Mouse (Mus musculus) embryonic fibroblast, embryonic 13.5 days (primary cell): ENCODE results near the gene Tff2. TPM values are rescaled to one million over a fixed set of nuclear protein-coding genes. Genes with fewer than 3 reads are reported as not detected.

Source experiments
- H3K27ac ChIP-seq: 2 replicates; pipeline ENCODE4 v1.5.1; 2012; ENCODE audit warnings: low read length, control low read depth, inconsistent platforms; ENCODE audit not compliant: insufficient read depth
- H3K4me1 ChIP-seq: 2 replicates; pipeline ENCODE4 v1.6.1; 2011; ENCODE audit warnings: low read length; ENCODE audit not compliant: control insufficient read depth, insufficient read depth
- H3K4me3 ChIP-seq: 2 replicates; pipeline ENCODE4 v1.5.1; 2011; ENCODE audit warnings: mild to moderate bottlenecking, control low read depth, low read length; ENCODE audit not compliant: insufficient read depth
- CTCF ChIP-seq: IDR thresholded peaks from 2 replicates; pipeline ENCODE4 v1.5.1; 2011; ENCODE audit warnings: mild to moderate bottlenecking, control low read depth, low read length, moderate library complexity, borderline replicate concordance; ENCODE audit not compliant: insufficient read depth
- POLR2A ChIP-seq: IDR thresholded peaks from 2 replicates; pipeline ENCODE4 v1.6.1; 2011; ENCODE audit warnings: low read depth, mild to moderate bottlenecking, control low read depth, low read length, moderate library complexity
- polyA plus RNA-seq: library from polyadenylated mRNA; stranded (reverse); fragments of >200 nt; gene quantifications from 2 replicates; pipeline ENCODE4 v1.2.4, GENCODE M21; 2011; ENCODE audit warnings: low read depth; ENCODE audit not compliant: missing spikeins, insufficient read length

Gene Tff2
- not detected in 2 replicates for polyA plus RNA-seq

DNA sequence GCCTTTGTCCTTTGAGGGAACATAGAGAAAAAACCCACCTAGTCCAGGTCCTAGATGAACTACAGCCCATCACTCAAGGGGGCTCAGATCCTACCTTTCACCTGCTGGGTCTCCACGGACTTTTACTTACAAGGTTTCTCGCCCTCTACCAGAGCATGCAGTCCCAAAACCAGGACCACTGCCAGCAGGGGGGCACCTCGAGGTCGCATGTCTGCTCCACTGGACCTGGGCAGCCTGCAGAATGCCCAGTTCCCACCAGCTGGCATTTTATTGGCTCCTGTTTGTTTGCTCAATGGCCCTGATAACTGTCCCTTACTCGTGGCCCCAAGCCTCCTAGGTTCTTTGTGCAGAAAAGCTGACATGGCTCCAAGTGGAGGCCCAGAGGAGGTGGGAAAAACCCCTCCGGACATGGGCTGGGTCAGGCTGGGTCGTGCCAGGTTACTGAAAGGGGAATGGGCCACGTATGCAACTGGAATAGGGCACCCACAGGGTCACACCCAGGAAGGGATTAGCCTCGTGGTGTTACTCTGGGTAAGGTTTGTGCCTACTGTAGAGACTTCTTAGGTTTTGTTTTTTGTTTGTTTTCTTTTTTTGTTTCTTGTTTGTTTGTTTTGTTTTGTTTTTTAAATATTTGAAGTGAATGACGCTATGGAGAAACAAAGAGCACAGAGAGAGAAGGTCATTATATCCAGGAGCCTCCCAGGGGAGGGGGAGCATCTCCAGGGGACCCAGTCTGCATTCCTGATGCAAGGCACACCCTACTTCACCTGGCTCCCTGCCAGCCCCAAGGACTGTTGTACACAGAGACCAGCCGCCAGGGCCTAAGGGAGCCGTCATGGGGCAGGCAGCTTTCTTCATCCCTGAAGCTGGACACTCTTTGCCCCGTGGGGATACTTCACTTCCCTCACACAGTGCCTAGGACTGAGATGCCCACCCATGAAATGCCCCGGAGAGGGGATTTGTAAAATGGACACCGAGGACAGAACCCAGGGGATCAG, at the start of gene Tff2:
Gene Tff2, minus strand, starts transcription at position 243 of the 998 bp plus-strand sequence.
- TF ChIP-seq CTCF (no peak), POLR2A (no peak)
- no peak within 1 kb of the TSS for H3K4me3 ChIP-seq
- no peaks in the 10 kb centered on the region for H3K4me1 ChIP-seq
- H3K27ac ChIP-seq = no peak within 1 kb of the TSS

DNA sequence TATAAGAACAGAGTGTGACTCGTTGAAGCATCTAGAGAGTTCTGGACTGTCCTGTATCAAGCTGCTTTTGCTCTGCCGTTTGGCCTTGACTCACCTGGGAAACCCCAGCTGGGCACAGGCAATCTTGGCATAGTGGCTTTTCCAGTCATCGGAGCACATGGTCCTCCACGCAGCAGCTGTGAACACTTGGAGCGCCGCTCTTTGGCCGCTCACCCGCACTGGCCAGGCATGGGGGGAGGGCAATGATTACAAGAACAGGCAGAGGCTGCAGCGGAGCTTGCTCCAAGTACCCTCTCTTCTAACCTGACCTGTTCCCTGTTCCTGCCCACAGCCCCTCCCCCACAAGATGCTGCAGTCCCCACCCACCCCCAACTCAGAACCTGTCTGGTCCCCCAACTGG, 49.3 kb upstream of the Tff2 start:
- no peaks in the 10 kb centered on the region for H3K4me1 ChIP-seq
- TF ChIP-seq CTCF = no peak
- no peak for TF ChIP-seq POLR2A
- H3K27ac ChIP-seq = no peak overlapping the region
- no peak overlapping the region for H3K4me3 ChIP-seq

DNA sequence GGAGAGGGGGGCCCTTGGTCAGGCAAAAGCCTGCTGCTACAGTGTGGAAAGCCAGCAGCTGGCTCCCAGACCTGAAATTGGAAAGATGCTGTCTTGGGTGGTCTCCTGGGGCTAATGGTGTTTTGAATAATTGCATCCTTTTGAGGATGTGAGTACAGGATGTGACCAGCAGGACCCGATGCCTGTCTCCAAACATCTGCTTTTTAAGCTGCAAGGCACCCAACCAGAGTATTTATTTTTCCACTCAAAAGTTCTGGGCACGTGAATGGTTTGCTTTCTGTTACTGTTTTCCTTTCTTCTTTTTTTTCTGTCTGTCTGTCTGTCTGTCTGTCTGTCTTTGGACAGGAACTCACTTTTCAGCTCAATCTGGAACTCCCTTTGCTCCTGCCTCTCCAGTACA, 48.6 kb upstream of the Tff2 start:
- Histone ChIP-seq H3K4me3 (no peak overlapping the region), H3K4me1 (no peaks in the 10 kb centered on the region), H3K27ac (no peak overlapping the region)
- TF ChIP-seq POLR2A (no peak), CTCF (no peak)

DNA sequence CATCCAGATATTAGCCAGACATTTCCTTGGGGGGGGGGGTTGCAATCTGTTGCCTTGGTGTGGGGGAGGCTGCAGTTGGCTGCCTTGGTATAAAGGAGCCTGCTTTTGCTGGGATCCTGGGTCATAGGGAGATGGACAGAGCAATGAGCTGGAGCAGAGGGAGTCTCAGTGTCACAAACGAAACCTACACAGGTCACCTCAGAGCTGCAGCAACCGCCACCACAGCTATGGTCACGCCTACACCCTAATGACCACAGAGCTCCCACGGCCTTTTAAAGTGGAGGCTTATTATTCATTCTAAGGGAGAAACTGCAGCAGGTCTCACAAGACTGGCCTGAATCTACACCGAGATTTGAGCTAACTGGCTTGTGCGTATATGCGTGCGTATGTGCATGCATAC, 47.7 kb upstream of the Tff2 start:
- H3K4me1 ChIP-seq = no peaks in the 10 kb centered on the region
- TF ChIP-seq POLR2A (no peak), CTCF (no peak)
- H3K4me3 ChIP-seq = no peak overlapping the region
- H3K27ac ChIP-seq = no peak overlapping the region

DNA sequence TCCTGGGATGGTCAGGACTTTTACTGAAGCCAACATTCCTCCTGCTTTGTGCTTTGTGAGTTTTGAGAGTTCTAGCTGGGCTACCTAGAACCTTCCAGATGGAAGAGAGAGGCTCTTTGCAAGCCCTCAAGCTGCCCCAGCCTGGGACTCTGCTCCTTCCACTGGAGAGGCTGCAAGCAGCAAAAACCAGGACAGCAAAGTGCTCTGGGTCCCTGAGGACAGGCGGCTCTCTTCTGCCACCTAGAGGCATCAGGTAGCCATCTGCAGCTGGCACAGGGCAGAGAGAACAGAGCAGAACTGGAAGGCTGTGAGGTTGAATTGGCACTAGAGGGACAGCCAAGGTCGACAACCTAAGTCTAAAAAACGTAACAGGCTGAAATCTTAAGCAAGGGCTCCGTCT, 43.3 kb upstream of the Tff2 start:
- no peaks in the 10 kb centered on the region for H3K4me1 ChIP-seq
- TF ChIP-seq POLR2A (no peak), CTCF (peak; percentile 88)
- no peak overlapping the region for H3K4me3 ChIP-seq
- no peak overlapping the region for H3K27ac ChIP-seq

DNA sequence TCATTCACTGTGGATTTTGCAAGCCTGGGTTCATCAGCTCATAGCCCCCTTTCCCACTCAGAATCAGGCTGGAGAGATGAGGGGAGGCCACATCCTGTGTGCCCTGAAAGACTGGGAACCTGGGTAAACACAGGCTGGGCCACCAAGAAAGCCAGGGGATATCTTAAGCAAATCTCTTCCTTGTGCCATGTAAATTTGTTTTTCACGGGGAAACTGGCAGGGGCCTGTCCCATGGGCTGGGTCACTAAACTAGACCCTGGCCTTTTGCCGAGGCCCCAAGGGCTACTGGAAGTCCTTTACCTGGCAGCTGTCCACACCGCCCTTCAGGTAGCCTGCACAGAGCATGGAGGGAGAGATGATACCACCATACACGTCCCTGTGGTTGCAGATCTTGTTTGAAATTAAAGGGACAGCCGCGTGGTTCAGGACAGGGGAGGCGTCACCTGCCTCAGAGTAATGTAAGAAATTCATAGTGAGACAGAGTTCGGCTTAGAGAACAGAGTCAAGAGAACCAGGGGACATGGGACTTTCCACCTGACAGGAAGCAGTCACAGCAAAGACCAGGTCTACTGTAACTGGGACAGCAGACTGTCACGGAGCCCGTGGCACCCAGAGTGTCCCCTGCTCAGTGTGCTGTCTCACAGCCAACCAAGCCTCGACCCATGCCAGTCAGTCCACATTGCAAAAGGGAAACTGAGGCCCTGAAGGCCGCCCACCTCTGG, 40.3 kb upstream of the Tff2 start:
- no peak overlapping the region for H3K27ac ChIP-seq
- no peak overlapping the region for H3K4me3 ChIP-seq
- no peaks in the 10 kb centered on the region for H3K4me1 ChIP-seq
- TF ChIP-seq CTCF (no peak), POLR2A (no peak)

DNA sequence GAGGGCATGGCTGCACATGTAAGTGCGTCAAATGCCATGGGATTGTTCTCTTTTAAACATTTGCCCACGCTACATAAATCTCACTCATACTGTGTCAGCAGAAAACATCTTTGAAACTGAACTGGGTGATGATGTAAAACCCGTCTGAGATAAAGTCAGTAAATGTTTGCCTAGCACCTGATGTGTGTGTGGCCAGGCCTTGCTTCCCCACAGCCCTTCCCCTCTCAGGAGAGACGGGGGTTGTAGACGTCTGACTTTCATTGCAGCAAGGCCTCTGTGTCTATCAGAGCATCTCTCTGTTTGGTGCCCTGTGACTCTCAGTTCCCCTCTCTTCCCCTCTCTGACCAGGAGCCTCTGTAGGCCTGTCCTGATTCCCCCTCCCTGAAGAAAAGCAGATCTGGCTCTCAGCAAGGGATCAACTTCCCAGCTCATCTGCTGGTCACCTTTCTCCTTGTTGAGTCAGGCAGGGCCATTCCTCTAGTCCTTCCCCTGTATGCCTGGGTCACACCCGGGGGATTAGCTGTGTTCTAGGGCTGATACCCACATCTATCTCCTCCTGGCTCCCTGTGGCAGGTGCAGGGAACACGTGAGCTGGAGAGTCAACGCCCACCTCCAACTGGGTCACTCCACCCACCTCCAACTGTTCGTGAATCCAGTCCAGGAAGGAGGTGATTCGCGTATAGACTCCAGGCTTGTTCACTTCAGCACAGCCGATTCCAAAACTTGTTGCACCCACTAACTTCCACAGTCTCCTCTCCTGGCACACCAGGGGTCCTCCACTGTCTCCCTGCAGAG, 39.3 kb upstream of the Tff2 start:
- TF ChIP-seq POLR2A (no peak), CTCF (no peak)
- Histone ChIP-seq H3K4me3 (no peak overlapping the region), H3K27ac (no peak overlapping the region), H3K4me1 (no peaks in the 10 kb centered on the region)

DNA sequence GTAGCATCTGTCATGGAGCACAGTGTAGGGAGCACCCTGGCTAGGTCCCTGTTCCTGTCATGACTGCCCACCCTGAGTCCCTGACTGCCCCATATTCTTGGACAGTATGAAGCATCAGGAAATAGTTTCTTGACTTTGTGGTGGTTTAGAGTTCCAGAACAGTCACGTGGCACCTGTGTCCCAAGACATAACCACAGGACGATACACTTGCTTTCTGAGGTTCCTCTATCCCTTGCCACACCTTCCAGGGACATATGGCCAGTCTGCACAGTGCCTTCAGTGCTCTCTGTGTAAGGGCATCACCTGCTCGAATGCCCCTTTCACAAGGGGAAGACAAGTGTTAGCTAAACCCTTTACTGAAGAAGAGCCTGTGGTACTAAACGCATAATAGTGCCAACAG, 37.4 kb upstream of the Tff2 start:
- no peak overlapping the region for H3K4me3 ChIP-seq
- no peak overlapping the region for H3K27ac ChIP-seq
- TF ChIP-seq POLR2A = no peak
- TF ChIP-seq CTCF = no peak
- no peaks in the 10 kb centered on the region for H3K4me1 ChIP-seq

DNA sequence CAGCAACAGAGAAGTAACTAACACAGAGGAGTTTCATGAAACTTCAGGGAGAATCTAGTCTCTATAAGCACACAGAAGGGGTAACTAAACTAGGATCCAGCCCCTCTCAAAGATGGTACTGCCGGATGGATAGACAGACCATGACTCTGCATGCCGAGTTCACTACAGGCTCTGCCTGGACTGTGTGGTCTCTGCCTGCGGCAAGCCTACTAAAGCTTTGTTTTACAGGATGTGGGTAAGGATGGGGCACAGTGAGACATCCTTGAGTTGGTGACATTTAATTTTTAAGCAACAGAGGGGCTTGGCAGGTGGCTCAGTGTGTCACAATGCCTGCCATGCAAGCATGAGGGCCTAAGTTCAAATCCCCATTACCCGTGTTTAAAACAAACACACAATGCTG, 32.2 kb upstream of the Tff2 start:
- no peak overlapping the region for H3K27ac ChIP-seq
- no peaks in the 10 kb centered on the region for H3K4me1 ChIP-seq
- no peak overlapping the region for H3K4me3 ChIP-seq
- TF ChIP-seq POLR2A (no peak), CTCF (no peak)
